Mouse (Mus musculus) liver, embryonic 14.5 days (tissue): ENCODE measurements at regions not wholly inside any gene's neighbourhood (a gene's known extent, or its start where the extent isn't known, plus 50 kb on each side); places are given as distances from the start of the nearest gene placed in this dataset.

Experiments
- CTCF ChIP-seq: IDR thresholded peaks from 2 replicates; pipeline ENCODE4 v1.5.1; 2016; ENCODE audit warnings: antibody characterized with exemption, low read depth, control low read depth
- EP300 ChIP-seq: IDR thresholded peaks from 2 replicates; pipeline ENCODE4 v1.6.1; 2016; ENCODE audit warnings: antibody characterized with exemption, low read depth

DNA sequence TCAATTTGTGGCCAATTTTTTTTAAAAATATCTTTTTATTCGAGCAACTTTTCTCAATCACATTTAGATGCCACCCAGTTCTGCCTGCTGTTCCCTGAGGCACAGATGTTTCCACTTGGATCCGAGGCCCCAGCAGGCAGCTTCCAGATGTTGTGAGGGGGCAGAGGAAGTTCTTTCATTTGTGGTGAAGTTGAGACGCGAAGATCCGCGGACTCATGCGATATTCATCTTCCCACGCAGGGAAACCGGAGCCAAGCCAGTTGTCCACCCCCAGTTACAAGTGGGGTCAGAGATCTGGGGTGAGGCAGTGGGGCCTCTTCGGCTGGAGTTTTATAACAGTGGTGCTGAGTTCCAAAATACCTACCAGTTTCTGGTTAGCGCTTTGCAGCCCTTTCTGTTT lies 267.5 kb upstream of the Nr2f2 start:
- TF ChIP-seq CTCF (no peak), EP300 (no peak)
